Mouse (Mus musculus): ENCODE measurements at regions not wholly inside any gene's neighbourhood (a gene's known extent, or its start where the extent isn't known, plus 50 kb on each side); places are given as distances from the start of the nearest gene placed in this dataset.
A peak's percentile ranks its signal among the peaks of the same experiment; 100 is the strongest.

GRCm38 (mm10) chr19:15791264-15791913, 155.7 kb downstream of the Psat1 start:
- peak overlapping the region; percentile 18; the same call in 1 of the 2 replicates for H3K4me3 ChIP-seq
- peak overlapping the region; percentile 48 for H3K4me2 ChIP-seq
- H3K36me3 ChIP-seq: no peaks in the 10 kb centered on the region
- H3K9me3 ChIP-seq: no peaks in the 10 kb centered on the region
- peaks cover 26% of the 10 kb centered on the region for H3K4me1 ChIP-seq (replicated peaks)
- ATAC-seq (ENCODE audit: low read depth): peak; percentile 74; the same call in 1 of the 2 replicates
- H3K9ac ChIP-seq: 0 out of 2 replicates have a peak overlapping the region, but pooled peaks have one; percentile 45
- peak overlapping the region; percentile 75 for H3K27ac ChIP-seq (replicated peaks)
- H3K27me3 ChIP-seq: peaks cover 3% of the 10 kb centered on the region; the same call in 1 of the 2 replicates
- 26% methylated on average over 12 of the region's 12 CpGs for WGBS

- H3K4me1 ChIP-seq (replicated peaks): peaks cover 26% of the 10 kb centered on the region
- H3K9ac ChIP-seq: 0 out of 2 replicates have a peak overlapping the region, but pooled peaks have one; percentile 45
- peaks cover 3% of the 10 kb centered on the region; the same call in 1 of the 2 replicates for H3K27me3 ChIP-seq
- peak; percentile 66 for ATAC-seq (ENCODE audit: low read depth)
- 18% methylated on average over 13 of the region's 13 CpGs for WGBS
- H3K36me3 ChIP-seq: no peaks in the 10 kb centered on the region
- peak overlapping the region; percentile 18; the same call in 1 of the 2 replicates for H3K4me3 ChIP-seq
- H3K9me3 ChIP-seq: no peaks in the 10 kb centered on the region
- peak overlapping the region; percentile 75 for H3K27ac ChIP-seq (replicated peaks)
- peak overlapping the region; percentile 48 for H3K4me2 ChIP-seq
Observed at GRCm38 (mm10) chr19:15790620-15791263, 156.4 kb downstream of the Psat1 start.

- 87% methylated on average over 5 of the region's 5 CpGs for WGBS
- Histone ChIP-seq H3K4me3 (no peak overlapping the region), H3K27ac (replicated peaks) (no peak overlapping the region), H3K27me3 (peaks cover 3% of the 10 kb centered on the region; the same call in 1 of the 2 replicates), H3K9me3 (no peaks in the 10 kb centered on the region), H3K9ac (no peak overlapping the region), H3K36me3 (no peaks in the 10 kb centered on the region), H3K4me2 (no peak overlapping the region), H3K4me1 (replicated peaks) (peaks cover 29% of the 10 kb centered on the region)
- no peak for ATAC-seq (ENCODE audit: low read depth)
Observed at GRCm38 (mm10) chr19:15789741-15790140, 157.4 kb downstream of the Psat1 start.

GRCm38 (mm10) chr19:15784644-15785043, 162.5 kb downstream of the Psat1 start:
- Histone ChIP-seq H3K27ac (replicated peaks) (no peak overlapping the region), H3K9me3 (no peaks in the 10 kb centered on the region), H3K36me3 (no peaks in the 10 kb centered on the region), H3K9ac (no peak overlapping the region), H3K27me3 (no peaks in the 10 kb centered on the region), H3K4me3 (no peak overlapping the region), H3K4me2 (no peak overlapping the region), H3K4me1 (replicated peaks) (peaks cover 6% of the 10 kb centered on the region)
- ATAC-seq (ENCODE audit: low read depth): no peak
- 30% methylated on average over 4 of the region's 4 CpGs for WGBS

- Histone ChIP-seq H3K36me3 (no peaks in the 10 kb centered on the region), H3K4me3 (no peak overlapping the region), H3K9ac (no peak overlapping the region), H3K4me1 (replicated peaks) (peaks cover 16% of the 10 kb centered on the region), H3K27me3 (no peaks in the 10 kb centered on the region), H3K4me2 (no peak overlapping the region), H3K9me3 (no peaks in the 10 kb centered on the region), H3K27ac (replicated peaks) (0 out of 2 replicates have a peak overlapping the region, but pooled peaks have one; percentile 16)
- peak; percentile 61; the same call in 1 of the 2 replicates for ATAC-seq (ENCODE audit: low read depth)
- 30% methylated on average over 4 of the region's 4 CpGs for WGBS
Observed at GRCm38 (mm10) chr19:15769651-15770050, 177.5 kb downstream of the Psat1 start.

GRCm38 (mm10) chr19:15761086-15761485, 186.1 kb downstream of the Psat1 start:
- no peak overlapping the region for H3K27ac ChIP-seq (replicated peaks)
- H3K4me1 ChIP-seq (replicated peaks): no peaks in the 10 kb centered on the region
- H3K36me3 ChIP-seq: no peaks in the 10 kb centered on the region
- H3K4me2 ChIP-seq: no peak overlapping the region
- H3K9ac ChIP-seq: no peak overlapping the region
- ATAC-seq (ENCODE audit: low read depth): no peak
- H3K9me3 ChIP-seq: no peaks in the 10 kb centered on the region
- H3K27me3 ChIP-seq: no peaks in the 10 kb centered on the region
- H3K4me3 ChIP-seq: no peak overlapping the region
- WGBS: 82% methylated on average over 4 of the region's 4 CpGs

DNA sequence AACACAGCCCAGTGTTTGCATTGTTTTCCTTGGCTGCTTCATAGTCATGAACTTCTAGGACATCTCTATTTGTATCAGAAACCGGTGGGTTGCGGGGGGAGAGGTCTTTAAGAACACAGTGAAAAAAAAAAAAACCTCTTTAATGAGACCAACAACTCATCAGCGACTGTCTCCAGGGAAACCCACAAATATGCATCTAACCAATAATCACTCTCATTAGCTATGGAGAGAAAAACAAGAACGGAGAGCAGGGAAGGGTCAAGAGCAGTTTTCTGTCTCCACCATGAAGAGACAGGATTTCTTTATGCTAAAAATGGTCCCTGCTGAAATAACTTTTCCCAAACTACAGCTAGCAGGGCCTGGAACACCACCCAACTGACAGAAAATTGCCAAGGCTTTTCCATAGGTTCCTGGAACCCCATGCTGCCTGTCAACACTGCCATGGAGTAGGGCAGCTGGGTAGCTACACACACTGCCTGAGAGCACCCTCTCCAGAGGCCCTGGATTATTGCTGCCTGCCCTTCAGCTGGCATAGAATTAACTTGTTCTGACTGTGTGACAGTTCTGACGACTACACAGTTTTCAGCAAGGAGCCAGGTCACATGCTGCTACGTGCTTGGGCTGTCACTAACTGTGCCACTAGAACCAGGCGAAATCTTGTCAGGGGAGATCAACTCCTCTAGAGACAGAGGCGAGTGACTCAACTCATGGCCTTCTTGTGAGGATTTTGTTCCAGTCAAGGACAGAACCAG, 201.9 kb downstream of the Psat1 start:
- peaks cover 6% of the 10 kb centered on the region; the same call in 1 of the 2 replicates for H3K4me1 ChIP-seq (replicated peaks)
- no peaks in the 10 kb centered on the region for H3K9me3 ChIP-seq
- H3K9ac ChIP-seq: no peak overlapping the region
- H3K27me3 ChIP-seq: no peaks in the 10 kb centered on the region
- WGBS: 48% methylated on average over 8 of the region's 8 CpGs
- ATAC-seq (ENCODE audit: low read depth): no peak
- H3K4me2 ChIP-seq: no peak overlapping the region
- H3K36me3 ChIP-seq: no peaks in the 10 kb centered on the region
- no peak overlapping the region for H3K4me3 ChIP-seq
- no peak overlapping the region for H3K27ac ChIP-seq (replicated peaks)

DNA sequence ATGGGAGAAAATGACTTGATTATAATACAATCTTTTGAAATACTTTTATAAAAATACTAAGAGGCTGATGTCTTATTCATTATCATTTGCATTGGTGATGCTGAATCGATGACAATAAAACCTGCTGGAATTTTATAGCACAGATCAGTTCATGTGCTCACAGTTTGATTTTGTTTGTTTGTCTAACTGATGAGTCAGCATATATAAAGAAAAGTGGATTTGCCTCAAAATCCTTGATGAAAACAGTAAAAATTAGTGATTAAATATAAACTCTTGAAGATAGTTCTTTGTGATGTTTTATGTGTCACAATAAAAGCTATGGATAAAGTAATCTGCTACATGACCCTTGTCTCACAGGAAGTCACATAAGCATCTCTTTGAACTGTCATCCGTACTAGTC, 210.9 kb downstream of the Psat1 start:
- Histone ChIP-seq H3K27me3 (peaks cover 6% of the 10 kb centered on the region), H3K4me1 (replicated peaks) (0 out of 2 replicates have a peak, but pooled peaks cover 8% of the 10 kb centered on the region), H3K27ac (replicated peaks) (no peak overlapping the region), H3K4me2 (no peak overlapping the region), H3K4me3 (no peak overlapping the region), H3K9ac (no peak overlapping the region), H3K9me3 (no peaks in the 10 kb centered on the region), H3K36me3 (no peaks in the 10 kb centered on the region)
- no peak for ATAC-seq (ENCODE audit: low read depth)
- WGBS: 87% methylated on average over 2 of the region's 2 CpGs

- H3K9ac ChIP-seq: no peak overlapping the region
- no peaks in the 10 kb centered on the region for H3K9me3 ChIP-seq
- no peak overlapping the region for H3K4me2 ChIP-seq
- no peak overlapping the region for H3K4me3 ChIP-seq
- H3K4me1 ChIP-seq (replicated peaks): peaks cover 7% of the 10 kb centered on the region
- 39% methylated on average over 13 of the region's 13 CpGs for WGBS
- ATAC-seq (ENCODE audit: low read depth): peak; percentile 47; the same call in 1 of the 2 replicates
- H3K27ac ChIP-seq (replicated peaks): no peak overlapping the region
- peaks cover 17% of the 10 kb centered on the region; the same call in 1 of the 2 replicates for H3K27me3 ChIP-seq
- H3K36me3 ChIP-seq: no peaks in the 10 kb centered on the region
Observed at GRCm38 (mm10) chr19:15726785-15727406, 220.2 kb downstream of the Psat1 start.

- no peaks in the 10 kb centered on the region for H3K27me3 ChIP-seq
- no peak overlapping the region for H3K27ac ChIP-seq (replicated peaks)
- H3K4me2 ChIP-seq: no peak overlapping the region
- 58% methylated on average over 3 of the region's 3 CpGs for WGBS
- no peak overlapping the region for H3K4me3 ChIP-seq
- no peaks in the 10 kb centered on the region for H3K4me1 ChIP-seq (replicated peaks)
- no peak for ATAC-seq (ENCODE audit: low read depth)
- no peaks in the 10 kb centered on the region for H3K9me3 ChIP-seq
- H3K36me3 ChIP-seq: no peaks in the 10 kb centered on the region
- H3K9ac ChIP-seq: no peak overlapping the region
Observed at GRCm38 (mm10) chr19:15692379-15693023, 254.6 kb downstream of the Psat1 start.

GRCm38 (mm10) chr19:15669996-15670395, 277.1 kb downstream of the Psat1 start:
- no peak overlapping the region for H3K9ac ChIP-seq
- WGBS: 72% methylated on average over 6 of the region's 6 CpGs
- H3K9me3 ChIP-seq: no peaks in the 10 kb centered on the region
- 0 out of 2 replicates have a peak, but pooled peaks cover 4% of the 10 kb centered on the region for H3K27me3 ChIP-seq
- H3K36me3 ChIP-seq: no peaks in the 10 kb centered on the region
- H3K4me1 ChIP-seq (replicated peaks): peaks cover 36% of the 10 kb centered on the region
- H3K4me2 ChIP-seq: no peak overlapping the region
- ATAC-seq (ENCODE audit: low read depth): no peak
- peak overlapping the region; percentile 52; the same call in 1 of the 2 replicates for H3K27ac ChIP-seq (replicated peaks)
- no peak overlapping the region for H3K4me3 ChIP-seq
